Mouse (Mus musculus) kidney, adult 2 months (tissue): ENCODE results near the gene Mief1. TPM values are rescaled to one million over a fixed set of nuclear protein-coding genes. Genes with fewer than 3 reads are reported as not detected.

Source experiments
- DNase-seq: peaks from one replicate; pipeline ENCODE4 v3.0.0; 2021
- H3K27ac ChIP-seq: fragments of 200-500 bp; 2 replicates; pipeline ENCODE4 v1.5.1; 2012; ENCODE audit warnings: low read depth, low read length, control low read depth, inconsistent platforms; ENCODE audit not compliant: insufficient read depth
- H3K27me3 ChIP-seq: fragments of 200-500 bp; replicated peaks from 2 replicates; pipeline ENCODE4 v1.6.1; 2012; ENCODE audit warnings: mild to moderate bottlenecking, moderate library complexity, low read length, inconsistent platforms; ENCODE audit not compliant: control insufficient read depth, insufficient read depth
- H3K36me3 ChIP-seq: fragments of 200-500 bp; 2 replicates; pipeline ENCODE4 v1.6.1; 2012; ENCODE audit warnings: mild to moderate bottlenecking, moderate library complexity, low read length, inconsistent platforms; ENCODE audit not compliant: control insufficient read depth, insufficient read depth
- H3K4me1 ChIP-seq: fragments of 200-500 bp; 2 replicates; pipeline ENCODE4 v1.6.1; 2011; ENCODE audit warnings: low read length; ENCODE audit not compliant: control insufficient read depth, insufficient read depth
- H3K4me3 ChIP-seq: fragments of 200-500 bp; 2 replicates; pipeline ENCODE4 v1.5.1; 2011; ENCODE audit warnings: mild to moderate bottlenecking, low read depth, low read length, control low read depth; ENCODE audit not compliant: insufficient read depth
- CTCF ChIP-seq: fragments of 200-500 bp; conservative IDR thresholded peaks from 2 replicates; pipeline ENCODE4 v1.5.1; 2011; ENCODE audit warnings: low read depth, mild to moderate bottlenecking, control low read depth, low read length, moderate library complexity, mixed read lengths; ENCODE audit not compliant: insufficient read depth, insufficient read length
- POLR2A ChIP-seq: fragments of 200-500 bp; IDR thresholded peaks from one replicate; pipeline ENCODE4 v1.6.1; 2011; ENCODE audit warnings: low read depth, low read length, control low read depth
- WGBS: fragments of 180-500 bp; shearing (Covaris S2); methylation state at CpG from one replicate; pipeline ENCODE4 v1.1.7; 2018; 5-methylcytosine and 5-hydroxymethylcytosine counted together
- polyA plus RNA-seq: library from polyadenylated mRNA; depleted of rRNA; stranded (reverse); fragments of >200 nt; gene quantifications from 2 replicates; pipeline ENCODE4 v1.2.3, GENCODE M21; 2012

Gene Mief1
- polyA plus RNA-seq, 1 experiment: 16.9 TPM

- 80% methylated on average over 17 of the region's 17 CpGs for WGBS
These were observed 5.6 kb upstream of the Mief1 start for GRCm38 (mm10) chr15:80228071-80228800.

GRCm38 (mm10) chr15:80232331-80232730, 1.5 kb upstream of the Mief1 start:
- DNase-seq: no peak
- no peak for TF ChIP-seq POLR2A
- no peak for TF ChIP-seq CTCF
- Histone ChIP-seq H3K4me3 (no peak overlapping the region), H3K4me1 (peaks cover 5% of the 10 kb centered on the region; the same call in 1 of the 2 replicates), H3K36me3 (no peaks in the 10 kb centered on the region; the same call in none of the 2 replicates), H3K27ac (no peak overlapping the region), H3K27me3 (no peaks in the 10 kb centered on the region)
- WGBS: 75% methylated on average over 2 of the region's 2 CpGs

More at GRCm38 (mm10) chr15:80228071-80228800, 5.6 kb upstream of the Mief1 start:
- Histone ChIP-seq H3K27ac (no peak overlapping the region), H3K4me1 (no peaks in the 10 kb centered on the region; the same call in 1 of the 2 replicates), H3K36me3 (no peaks in the 10 kb centered on the region), H3K27me3 (no peaks in the 10 kb centered on the region), H3K4me3 (no peak overlapping the region)
- DNase-seq: no peak
- TF ChIP-seq POLR2A (no peak), CTCF (no peak)

GRCm38 (mm10) chr15:80233053-80233452, 765 bp upstream of the Mief1 start:
- Histone ChIP-seq H3K36me3 (no peaks in the 10 kb centered on the region; the same call in none of the 2 replicates), H3K4me3 (no peak overlapping the region), H3K27ac (peak overlapping the region; percentile 74; the same call in 1 of the 2 replicates), H3K27me3 (no peaks in the 10 kb centered on the region), H3K4me1 (peaks cover 5% of the 10 kb centered on the region; the same call in 1 of the 2 replicates)
- no peak for DNase-seq
- WGBS: 55% methylated on average over 4 of the region's 4 CpGs
- TF ChIP-seq POLR2A (no peak), CTCF (no peak)

GRCm38 (mm10) chr15:80235535-80235934, 1.7 kb downstream of the Mief1 start, which contains the start of gene AC140267.1:
Gene AC140267.1, plus strand, starts transcription at chr15:80235835.
- Histone ChIP-seq H3K4me3 (peak within 1 kb of the TSS; percentile 98), H3K27ac (no peak within 1 kb of the TSS), H3K36me3 (no peaks in the 10 kb centered on the region; the same call in none of the 2 replicates), H3K4me1 (peaks cover 5% of the 10 kb centered on the region; the same call in 1 of the 2 replicates), H3K27me3 (no peaks in the 10 kb centered on the region)
- WGBS: 96% methylated on average over 9 of the region's 9 CpGs
- no peak for DNase-seq
- no peak for TF ChIP-seq CTCF
- no peak for TF ChIP-seq POLR2A

GRCm38 (mm10) chr15:80248135-80248534, 14.3 kb downstream of the Mief1 start:
- no peak for DNase-seq
- no peak overlapping the region for H3K4me3 ChIP-seq
- no peaks in the 10 kb centered on the region for H3K27me3 ChIP-seq
- no peak overlapping the region for H3K27ac ChIP-seq
- 93% methylated on average over 12 of the region's 12 CpGs for WGBS
- peaks cover 5% of the 10 kb centered on the region for H3K36me3 ChIP-seq
- TF ChIP-seq POLR2A: no peak
- no peak for TF ChIP-seq CTCF
- no peaks in the 10 kb centered on the region; the same call in 1 of the 2 replicates for H3K4me1 ChIP-seq

GRCm38 (mm10) chr15:80248596-80248995, 14.8 kb downstream of the Mief1 start:
- H3K36me3 ChIP-seq: peaks cover 5% of the 10 kb centered on the region
- DNase-seq: no peak
- H3K27me3 ChIP-seq: no peaks in the 10 kb centered on the region
- no peaks in the 10 kb centered on the region; the same call in 1 of the 2 replicates for H3K4me1 ChIP-seq
- 89% methylated on average over 1 of the region's 1 CpGs for WGBS
- no peak for TF ChIP-seq CTCF
- no peak for TF ChIP-seq POLR2A
- no peak overlapping the region for H3K27ac ChIP-seq
- H3K4me3 ChIP-seq: no peak overlapping the region

GRCm38 (mm10) chr15:80249672-80250071, 15.9 kb downstream of the Mief1 start:
- Histone ChIP-seq H3K4me1 (no peaks in the 10 kb centered on the region; the same call in 1 of the 2 replicates), H3K4me3 (no peak overlapping the region), H3K36me3 (peaks cover 5% of the 10 kb centered on the region), H3K27ac (no peak overlapping the region), H3K27me3 (no peaks in the 10 kb centered on the region)
- 86% methylated on average over 10 of the region's 10 CpGs for WGBS
- DNase-seq: no peak
- no peak for TF ChIP-seq POLR2A
- TF ChIP-seq CTCF: no peak
